Mouse (Mus musculus) left cerebral cortex, postnatal 36 days (tissue): ENCODE results near the gene Gm9268. TPM values are rescaled to one million over a fixed set of nuclear protein-coding genes. Genes with fewer than 3 reads are reported as not detected.
"Not testable (repeated sequence)": the region's sequence is repeated elsewhere in the genome, so short reads cannot be mapped to it uniquely, and the experiment has no call there.

Source experiments
- DNase-seq, 2 experiments: peaks; one replicate each; pipeline ENCODE4 v3.0.0; 2021 to 2022; ENCODE audit warnings: low spot score in 2 of 2, mixed read lengths in 1 of 2
- intact Hi-C: fragments of 180-260 bp; cut with DNase I; formaldehyde crosslinking; loops from one replicate; pipeline ENCODE4 v1.15.1; 2025
- total RNA-seq, 2 experiments: library from RNA; stranded (reverse); gene quantifications; 2 replicates each; pipeline ENCODE4 v1.2.3; 2021

Gm9268 gene
- not detected for total RNA-seq

DNA sequence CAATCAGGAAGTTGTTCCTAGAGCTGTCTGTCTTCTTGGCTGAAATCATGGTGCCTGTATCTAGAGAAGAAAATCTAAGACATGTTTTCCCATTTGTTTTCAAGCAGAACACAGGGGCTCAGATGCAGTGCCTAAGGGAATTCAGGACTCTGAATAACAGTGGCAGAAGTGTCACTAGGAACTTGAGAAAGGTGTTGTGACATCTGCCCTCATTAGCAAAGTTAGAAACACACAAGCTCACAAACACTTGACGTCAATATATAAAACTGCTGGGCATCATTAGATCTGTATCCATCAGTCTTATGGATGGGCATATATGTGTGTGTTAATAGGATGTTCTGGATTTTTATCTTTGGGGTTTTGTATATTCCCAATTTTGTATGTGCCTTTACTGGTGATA lies at the start of gene Gm9268:
TSS of gene Gm9268 (plus strand) at position 301 of the 400 bp plus-strand sequence.
- DNase-seq, intact Hi-C loops: not testable (repeated sequence)

- DNase-seq, result no peak
- intact Hi-C loops, result no loop called here
Measured at GRCm38 (mm10) chr7:42980098-42980497, 38.5 kb upstream of the Gm9268 start.

DNA sequence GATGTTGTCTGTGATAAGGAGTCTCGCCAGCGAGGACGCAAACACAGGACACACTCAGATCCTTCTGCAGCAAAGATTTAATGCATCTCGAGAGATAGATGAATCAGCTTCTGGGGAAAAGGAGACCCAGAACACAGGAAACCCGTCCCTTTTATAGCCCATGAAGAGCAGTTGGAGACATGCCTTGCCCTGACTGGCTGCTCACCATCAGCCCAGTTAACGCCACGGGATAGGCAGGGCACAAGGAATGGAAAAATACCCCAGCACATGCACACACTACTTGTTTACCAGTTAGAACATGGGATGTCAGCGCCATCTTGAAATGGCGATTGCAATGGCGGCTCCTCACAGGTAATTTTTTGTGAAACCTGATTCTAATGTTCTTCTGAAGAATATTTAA lies 37.8 kb upstream of the Gm9268 start:
- no peak for DNase-seq
- intact Hi-C loops, result no loop called here

- intact Hi-C loops, result no loop called here
- no peak for DNase-seq
Measured at GRCm38 (mm10) chr7:43077831-43078230, 59.3 kb downstream of the Gm9268 start.

Other genes starting within 250 kb of the Gm9268 start
- gene Vmn2r62, start 225.2 kb upstream of the Gm9268 start, total RNA-seq, result not detected
- not detected for gene Gm2381, start 151.5 kb upstream of the Gm9268 start, total RNA-seq
- gene Vmn2r63, start 84.9 kb upstream of the Gm9268 start, total RNA-seq, result not detected
- not detected for gene Zfp936, start 95.5 kb downstream of the Gm9268 start, total RNA-seq